Mouse (Mus musculus): ENCODE data around the gene Crmp1. TPM values are rescaled to one million over a fixed set of nuclear protein-coding genes. Genes with fewer than 3 reads are reported as not detected.

Gene Crmp1
- total and polyA plus RNA-seq, 3 experiments, result 0.55 to 0.77 (median 0.59) TPM

- TF ChIP-seq POLR2A (IDR thresholded peaks at IDR 0.05; ENCODE audit: insufficient read depth, low read depth, low read length) (no peak), EP300 (IDR thresholded peaks at IDR 0.05; ENCODE audit: insufficient read depth, low read depth, low read length) (no peak), CTCF (IDR thresholded peaks at IDR 0.05) (no peak)
- intact Hi-C loops (cut with DNase I), result no loop called here
- Histone ChIP-seq H3K27me3 (ENCODE audit: control insufficient read depth, insufficient read depth, low read length) (no peaks in the 10 kb centered on the region), H3K79me2 (replicated peaks; ENCODE audit: control insufficient read depth, insufficient read depth, low read length) (no peaks in the 10 kb centered on the region), H3K4me1 (ENCODE audit: control insufficient read depth, insufficient read depth, low read length) (no peaks in the 10 kb centered on the region), H3K4me3 (no peak overlapping the region), H3K9ac (ENCODE audit: low read depth, low read length) (no peak overlapping the region), H3K27ac (no peak overlapping the region), H3K36me3 (ENCODE audit: control insufficient read depth, insufficient read depth, low read length) (no peaks in the 10 kb centered on the region)
- WGBS, result 70% methylated on average over 6 of the region's 6 CpGs
- no peak for DNase-seq
Measured at GRCm38 (mm10) chr5:37318715-37319114, 77.0 kb downstream of the Crmp1 start.

- Histone ChIP-seq H3K4me1 (ENCODE audit: control insufficient read depth, insufficient read depth, low read length) (no peaks in the 10 kb centered on the region), H3K4me3 (no peak overlapping the region), H3K9ac (ENCODE audit: low read depth, low read length) (no peak overlapping the region), H3K27ac (no peak overlapping the region), H3K36me3 (ENCODE audit: control insufficient read depth, insufficient read depth, low read length) (no peaks in the 10 kb centered on the region), H3K27me3 (ENCODE audit: control insufficient read depth, insufficient read depth, low read length) (no peaks in the 10 kb centered on the region), H3K79me2 (replicated peaks; ENCODE audit: control insufficient read depth, insufficient read depth, low read length) (no peaks in the 10 kb centered on the region)
- no peak for DNase-seq
- 66% methylated on average over 3 of the region's 3 CpGs for WGBS
- intact Hi-C loops (cut with DNase I), result no loop called here
- TF ChIP-seq CTCF (IDR thresholded peaks at IDR 0.05) (no peak), EP300 (IDR thresholded peaks at IDR 0.05; ENCODE audit: insufficient read depth, low read depth, low read length) (no peak), POLR2A (IDR thresholded peaks at IDR 0.05; ENCODE audit: insufficient read depth, low read depth, low read length) (no peak)
Measured at GRCm38 (mm10) chr5:37320174-37320573, 78.4 kb downstream of the Crmp1 start.

GRCm38 (mm10) chr5:37320761-37321160 is 79.0 kb downstream of the Crmp1 start:
- 68% methylated on average over 4 of the region's 4 CpGs for WGBS
- no peaks in the 10 kb centered on the region for H3K4me1 ChIP-seq (ENCODE audit: control insufficient read depth, insufficient read depth, low read length)
- no peak for DNase-seq
- H3K4me3 ChIP-seq, result no peak overlapping the region
- no peak overlapping the region for H3K9ac ChIP-seq (ENCODE audit: low read depth, low read length)
- H3K27ac ChIP-seq, result no peak overlapping the region
- no peaks in the 10 kb centered on the region for H3K27me3 ChIP-seq (ENCODE audit: control insufficient read depth, insufficient read depth, low read length)
- no peaks in the 10 kb centered on the region for H3K79me2 ChIP-seq (replicated peaks; ENCODE audit: control insufficient read depth, insufficient read depth, low read length)
- intact Hi-C loops (cut with DNase I), result no loop called here
- TF ChIP-seq EP300 (IDR thresholded peaks at IDR 0.05; ENCODE audit: insufficient read depth, low read depth, low read length) (no peak), CTCF (IDR thresholded peaks at IDR 0.05) (no peak), POLR2A (IDR thresholded peaks at IDR 0.05; ENCODE audit: insufficient read depth, low read depth, low read length) (no peak)
- H3K36me3 ChIP-seq (ENCODE audit: control insufficient read depth, insufficient read depth, low read length), result no peaks in the 10 kb centered on the region

DNA sequence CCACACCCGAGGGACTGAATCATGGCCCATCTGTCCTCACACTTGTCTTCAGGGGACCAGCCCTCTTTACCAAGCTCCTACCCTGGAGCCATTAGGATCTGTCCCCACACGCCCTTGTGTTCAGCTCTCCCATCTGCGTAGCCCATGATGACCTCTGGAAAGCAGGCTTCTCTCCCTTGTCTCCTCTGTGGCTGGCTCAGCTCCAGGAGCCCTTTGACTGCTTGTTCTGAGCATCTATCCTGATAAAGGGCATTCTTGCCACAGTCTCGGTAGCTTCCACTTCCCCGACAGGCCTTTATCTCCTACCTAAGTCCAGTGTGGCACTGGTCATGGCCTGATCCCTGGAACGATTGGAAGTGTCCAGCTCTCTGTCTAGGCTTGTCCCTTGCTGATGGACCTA is 84.9 kb downstream of the Crmp1 start:
- no peak for DNase-seq
- no peaks in the 10 kb centered on the region for H3K36me3 ChIP-seq (ENCODE audit: control insufficient read depth, insufficient read depth, low read length)
- TF ChIP-seq EP300 (IDR thresholded peaks at IDR 0.05; ENCODE audit: insufficient read depth, low read depth, low read length) (no peak), CTCF (IDR thresholded peaks at IDR 0.05) (no peak), POLR2A (IDR thresholded peaks at IDR 0.05; ENCODE audit: insufficient read depth, low read depth, low read length) (no peak)
- no peaks in the 10 kb centered on the region for H3K27me3 ChIP-seq (ENCODE audit: control insufficient read depth, insufficient read depth, low read length)
- no peaks in the 10 kb centered on the region for H3K4me1 ChIP-seq (ENCODE audit: control insufficient read depth, insufficient read depth, low read length)
- intact Hi-C loops (cut with DNase I), result no loop called here
- H3K9ac ChIP-seq (ENCODE audit: low read depth, low read length), result no peak overlapping the region
- 57% methylated on average over 6 of the region's 6 CpGs for WGBS
- H3K27ac ChIP-seq, result no peak overlapping the region
- no peak overlapping the region for H3K4me3 ChIP-seq
- no peaks in the 10 kb centered on the region for H3K79me2 ChIP-seq (replicated peaks; ENCODE audit: control insufficient read depth, insufficient read depth, low read length)

- no peaks in the 10 kb centered on the region for H3K27me3 ChIP-seq (ENCODE audit: control insufficient read depth, insufficient read depth, low read length)
- WGBS, result 82% methylated on average over 8 of the region's 8 CpGs
- no peak for DNase-seq
- intact Hi-C loops (cut with DNase I), result no loop called here
- no peak for TF ChIP-seq CTCF (IDR thresholded peaks at IDR 0.05)
- TF ChIP-seq POLR2A (IDR thresholded peaks at IDR 0.05; ENCODE audit: insufficient read depth, low read depth, low read length), result no peak
- TF ChIP-seq EP300 (IDR thresholded peaks at IDR 0.05; ENCODE audit: insufficient read depth, low read depth, low read length), result no peak
- H3K4me3 ChIP-seq, result no peak overlapping the region
- H3K36me3 ChIP-seq (ENCODE audit: control insufficient read depth, insufficient read depth, low read length), result no peaks in the 10 kb centered on the region
- H3K27ac ChIP-seq, result no peak overlapping the region
- H3K79me2 ChIP-seq (replicated peaks; ENCODE audit: control insufficient read depth, insufficient read depth, low read length), result no peaks in the 10 kb centered on the region
- no peak overlapping the region for H3K9ac ChIP-seq (ENCODE audit: low read depth, low read length)
- H3K4me1 ChIP-seq (ENCODE audit: control insufficient read depth, insufficient read depth, low read length), result no peaks in the 10 kb centered on the region
Measured at GRCm38 (mm10) chr5:37330449-37331132, 88.9 kb downstream of the Crmp1 start.

GRCm38 (mm10) chr5:37331133-37331505 is 89.4 kb downstream of the Crmp1 start:
- Histone ChIP-seq H3K9ac (ENCODE audit: low read depth, low read length) (no peak overlapping the region), H3K36me3 (ENCODE audit: control insufficient read depth, insufficient read depth, low read length) (no peaks in the 10 kb centered on the region), H3K27me3 (ENCODE audit: control insufficient read depth, insufficient read depth, low read length) (no peaks in the 10 kb centered on the region), H3K27ac (no peak overlapping the region), H3K4me1 (ENCODE audit: control insufficient read depth, insufficient read depth, low read length) (no peaks in the 10 kb centered on the region), H3K79me2 (replicated peaks; ENCODE audit: control insufficient read depth, insufficient read depth, low read length) (no peaks in the 10 kb centered on the region), H3K4me3 (no peak overlapping the region)
- no peak for DNase-seq
- intact Hi-C loops (cut with DNase I), result no loop called here
- WGBS, result 86% methylated on average over 2 of the region's 2 CpGs
- TF ChIP-seq EP300 (IDR thresholded peaks at IDR 0.05; ENCODE audit: insufficient read depth, low read depth, low read length), result no peak
- TF ChIP-seq CTCF (IDR thresholded peaks at IDR 0.05), result no peak
- TF ChIP-seq POLR2A (IDR thresholded peaks at IDR 0.05; ENCODE audit: insufficient read depth, low read depth, low read length), result no peak

Data from heart, adult 2 months (tissue).